12 mouse cellular contexts compared by ENCODE assay signal in the genomic region with DNA sequence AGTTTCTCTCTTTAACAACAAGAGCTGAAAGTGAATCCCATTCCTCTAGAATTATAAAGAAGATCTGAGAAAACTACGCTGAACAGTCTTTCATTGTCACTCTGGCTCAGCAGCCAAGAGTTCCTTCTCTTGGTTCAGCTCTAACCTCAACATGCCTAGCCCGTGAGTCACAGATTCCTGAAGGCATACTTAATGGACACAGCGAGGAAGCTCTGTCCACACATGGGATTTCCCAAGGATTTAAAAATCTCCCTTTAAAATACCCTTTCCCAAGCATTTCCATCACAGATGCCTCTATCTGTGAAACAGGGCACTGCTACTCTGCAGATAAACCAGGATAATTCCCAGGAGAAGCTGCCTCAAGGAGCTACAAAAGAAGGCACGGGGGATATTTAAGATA. TPM values are rescaled to one million over a fixed set of nuclear protein-coding genes. Genes with fewer than 3 reads are reported as not detected.
A peak's percentile ranks its signal among the peaks of the same experiment; 100 is the strongest.
DNase-seq lines count a peak whose midpoint lies in the region; ATAC-seq and TF ChIP-seq lines count a peak whose summit lies in the region.
"Had no signal": no experiment of that assay in that cellular context is flagged by ENCODE, and none has a peak within 500 bp of the region (broad histone marks: within the 10 kb centered on the region; RNA-seq: fewer than 3 reads in every experiment).

No protein-coding gene starts in this region.

- ATAC-seq in limb, embryonic 14.5 days (ENCODE audit: low FRiP score, low read depth), result peak; percentile 57; the same call in 1 of the 2 replicates

- H3K27me3 ChIP-seq in limb, embryonic 14.5 days (ENCODE audit: control insufficient read depth, insufficient read depth, low read length), result no peaks in the 10 kb centered on the region
- no peaks in the 10 kb centered on the region for H3K27me3 ChIP-seq in limb, embryonic 10.5 days (ENCODE audit: low read depth, poor library complexity, severe bottlenecking)
- H3K27me3 ChIP-seq in myocyte (ENCODE audit: control insufficient read depth, insufficient read depth, insufficient read length), result no peaks in the 10 kb centered on the region
- H3K27me3 ChIP-seq: stomach, embryonic 15.5 days had no signal

- no peak overlapping the region for H3K4me2 ChIP-seq in limb, embryonic 14.5 days (replicated peaks; ENCODE audit: low read depth, low read length, severe bottlenecking)
- peak overlapping the region; percentile 79 for H3K4me2 ChIP-seq in myocyte (ENCODE audit: low read depth)
- H3K4me2 ChIP-seq: stomach, embryonic 15.5 days had no signal

- no peak for TF ChIP-seq POLR2A in limb, embryonic 14.5 days (IDR thresholded peaks at IDR 0.05; ENCODE audit: borderline replicate concordance, extremely low read depth, insufficient read depth, insufficient read length)
- no peak for TF ChIP-seq POLR2A in myocyte (IDR thresholded peaks at IDR 0.05; ENCODE audit: insufficient read length, low read depth)

- no peak overlapping the region for H3K4me3 ChIP-seq in limb, embryonic 14.5 days (replicated peaks; ENCODE audit: low read length)
- no peak overlapping the region for H3K4me3 ChIP-seq in limb, embryonic 10.5 days
- no peak overlapping the region for H3K4me3 ChIP-seq in myocyte
- H3K4me3 ChIP-seq: stomach, embryonic 15.5 days had no signal

- H3K9me3 ChIP-seq in limb, embryonic 14.5 days (ENCODE audit: control insufficient read depth, low read length), result no peaks in the 10 kb centered on the region
- H3K9me3 ChIP-seq in limb, embryonic 10.5 days (replicated peaks), result no peaks in the 10 kb centered on the region
- H3K9me3 ChIP-seq: G1E; stomach, embryonic 15.5 days had no signal

- WGBS in limb, embryonic 14.5 days, result 63% methylated on average over 4 of the region's 4 CpGs
- WGBS in limb, embryonic 10.5 days, result 83% methylated on average over 4 of the region's 4 CpGs

- H3K36me3 ChIP-seq in limb, embryonic 14.5 days (ENCODE audit: control insufficient read depth, insufficient read depth, low read length), result no peaks in the 10 kb centered on the region
- H3K36me3 ChIP-seq in limb, embryonic 10.5 days, result no peaks in the 10 kb centered on the region
- no peaks in the 10 kb centered on the region for H3K36me3 ChIP-seq in myocyte (ENCODE audit: control insufficient read depth, insufficient read depth)
- H3K36me3 ChIP-seq: G1E; stomach, embryonic 15.5 days had no signal

- no peak overlapping the region for H3K9ac ChIP-seq in limb, embryonic 14.5 days (ENCODE audit: low read depth, low read length, severe bottlenecking)
- H3K9ac ChIP-seq: stomach, embryonic 15.5 days had no signal

- no peak overlapping the region for H3ac ChIP-seq in myocyte (ENCODE audit: control insufficient read depth, insufficient read length)

- intact Hi-C loops in heart, postnatal 14 days (cut with DNase I), result no loop called here

- no peaks in the 10 kb centered on the region for H3K4me1 ChIP-seq in limb, embryonic 14.5 days (ENCODE audit: control insufficient read depth, insufficient read depth, low read length)
- no peaks in the 10 kb centered on the region for H3K4me1 ChIP-seq in limb, embryonic 10.5 days
- H3K4me1 ChIP-seq: stomach, embryonic 15.5 days had no signal

- no peaks in the 10 kb centered on the region for H3K79me2 ChIP-seq in myocyte (ENCODE audit: control insufficient read depth, insufficient read depth)

- no peak overlapping the region for H3K27ac ChIP-seq in limb, embryonic 14.5 days (replicated peaks; ENCODE audit: low read depth, low read length)
- no peak overlapping the region for H3K27ac ChIP-seq in limb, embryonic 10.5 days
- H3K27ac ChIP-seq: stomach, embryonic 15.5 days had no signal

- peak; percentile 47 for DNase-seq in limb, embryonic 14.5 days (ENCODE audit: low spot score)
- no peak for DNase-seq in limb, embryonic 10.5 days (ENCODE audit: low spot score)
- DNase-seq in fibroblast of lung, adult 2 months (ENCODE audit: low read depth), result peak; percentile 66
- peak; percentile 24 to 41 for DNase-seq in heart, postnatal 14 days
- no peak for DNase-seq in layer of hippocampus, postnatal 36 days
- DNase-seq in right cerebral cortex, postnatal 36 days (ENCODE audit: low spot score in 2 of 2), result no peak
- no peak for DNase-seq in T-cell, adult 2 months (ENCODE audit: low spot score)
- DNase-seq: cerebellum, adult 2 months; layer of hippocampus, adult 9-11 months had no signal

TF ChIP-seq in myocyte, 11 proteins besides CTCF, POLR2A, EP300 and RAD21:
- TF ChIP-seq TCF12 (IDR thresholded peaks at IDR 0.05; ENCODE audit: insufficient read depth, poor library complexity, severe bottlenecking), result no peak
- TF ChIP-seq CEBPB (IDR thresholded peaks at IDR 0.05; ENCODE audit: insufficient read depth, poor library complexity, severe bottlenecking), result peak; percentile 53; the same call in 1 of the 2 replicates
- no peak for TF ChIP-seq SRF (IDR thresholded peaks at IDR 0.05; ENCODE audit: control insufficient read depth, insufficient read length, low read depth)

RNA-seq across cellular contexts. Expression of a gene that starts 15.0 kb away (rescaled TPM):
- polyA plus RNA-seq in limb, embryonic 14.5 days (2012; rRNA removed), result 2.3 and 2.9 TPM in 2 replicates
- 1.8 and 2.8 TPM in 2 replicates for polyA plus RNA-seq in limb, embryonic 14.5 days (2014; fragmentation: Nextera tagmentation; extraction: Ambion mirVana)
- polyA plus RNA-seq in limb, embryonic 10.5 days (2016; fragmentation: Nextera tagmentation; extraction: Ambion mirVana), result 0.16 and 0.64 TPM in 2 replicates
- total RNA-seq in heart, postnatal 14 days (2021), result under 1 TPM; 0.36 to 0.61 TPM
- polyA plus RNA-seq in myocyte (2012; fragmentation: generic; extraction: Trizol), result 0.90 TPM
- total RNA-seq in layer of hippocampus, postnatal 36 days (2021), result under 1 TPM; 0.37 to 0.68 TPM
- polyA plus RNA-seq: G1E had no signal

RNA-seq across cellular contexts. Expression of a gene that starts 27.6 kb away (rescaled TPM):
- 0.31 and 0.65 TPM in 2 replicates for polyA plus RNA-seq in limb, embryonic 14.5 days (2012; rRNA removed)
- not detected in 2 replicates for polyA plus RNA-seq in limb, embryonic 14.5 days (2014; fragmentation: Nextera tagmentation; extraction: Ambion mirVana)
- polyA plus RNA-seq in limb, embryonic 10.5 days (2016; fragmentation: Nextera tagmentation; extraction: Ambion mirVana), result not detected in 2 replicates
- total RNA-seq in heart, postnatal 14 days (2021), result not detected
- not detected for polyA plus RNA-seq in myocyte (2012; fragmentation: generic; extraction: Trizol)
- total RNA-seq in layer of hippocampus, postnatal 36 days (2021), result not detected
- polyA plus RNA-seq: cerebellum, adult 2 months; G1E; stomach, embryonic 15.5 days had no signal

RNA-seq across cellular contexts. Expression of a gene that starts 54.9 kb away (rescaled TPM):
- 48.5 and 50.7 TPM in 2 replicates for polyA plus RNA-seq in limb, embryonic 14.5 days (2012; rRNA removed)
- 55.0 and 55.8 TPM in 2 replicates for polyA plus RNA-seq in limb, embryonic 14.5 days (2014; fragmentation: Nextera tagmentation; extraction: Ambion mirVana)
- polyA plus RNA-seq in limb, embryonic 10.5 days (2016; fragmentation: Nextera tagmentation; extraction: Ambion mirVana), result 50.2 and 59.0 TPM in 2 replicates
- 10 to 100 TPM; 12.1 to 12.2 TPM for total RNA-seq in heart, postnatal 14 days (2021)
- 11.9 TPM for polyA plus RNA-seq in myocyte (2012; fragmentation: generic; extraction: Trizol)
- 10 to 100 TPM; 18.8 to 21.8 TPM for total RNA-seq in layer of hippocampus, postnatal 36 days (2021)

Comparison
In these comparisons a context has a peak if more than half of its experiments do, and no peak if none do; other contexts are left out.
1. DNase-seq: peak in limb, embryonic 14.5 days (single experiment), fibroblast of lung, adult 2 months (single experiment) and heart, postnatal 14 days (2 of 2); none in limb, embryonic 10.5 days (single experiment), layer of hippocampus, postnatal 36 days (0 of 2), right cerebral cortex, postnatal 36 days (0 of 2) and T-cell, adult 2 months (single experiment).